Mouse (Mus musculus) neural tube, embryonic 15.5 days (tissue): ENCODE results near the gene Tmem132e. TPM values are rescaled to one million over a fixed set of nuclear protein-coding genes. Genes with fewer than 3 reads are reported as not detected.

Source experiments
- ATAC-seq: fragments of 200-750 bp; cut with Nextera tagmentation; 2 replicates; pipeline ENCODE4 v1.8.0; 2017; ENCODE audit warnings: mild to moderate bottlenecking, moderate TSS enrichment, moderate library complexity; ENCODE audit not compliant: low FRiP score
- H3K27ac ChIP-seq: fragments of 300-500 bp; sonication (generic); replicated peaks from 2 replicates; pipeline ENCODE4 v1.5.1; 2015; ENCODE audit warnings: mild to moderate bottlenecking, inconsistent platforms
- H3K27me3 ChIP-seq: fragments of 300-500 bp; sonication (generic); replicated peaks from 2 replicates; pipeline ENCODE4 v1.6.1; 2015; ENCODE audit warnings: inconsistent platforms
- H3K36me3 ChIP-seq: fragments of 300-500 bp; sonication (generic); 2 replicates; pipeline ENCODE4 v1.6.1; 2015; ENCODE audit warnings: inconsistent platforms
- H3K4me1 ChIP-seq: fragments of 300-500 bp; sonication (generic); 2 replicates; pipeline ENCODE4 v1.6.1; 2015; ENCODE audit warnings: inconsistent platforms
- H3K4me2 ChIP-seq: fragments of 300-500 bp; sonication (generic); 2 replicates; pipeline ENCODE4 v1.6.1; 2015; ENCODE audit warnings: inconsistent platforms, mild to moderate bottlenecking, moderate library complexity
- H3K4me3 ChIP-seq: fragments of 300-500 bp; sonication (generic); replicated peaks from 2 replicates; pipeline ENCODE4 v1.5.1; 2015; ENCODE audit warnings: mild to moderate bottlenecking, inconsistent platforms
- H3K9ac ChIP-seq: fragments of 300-500 bp; sonication (generic); replicated peaks from 2 replicates; pipeline ENCODE4 v1.6.1; 2015; ENCODE audit warnings: mild to moderate bottlenecking, inconsistent platforms
- H3K9me3 ChIP-seq: fragments of 300-500 bp; sonication (generic); replicated peaks from 2 replicates; pipeline ENCODE4 v1.6.1; 2016; ENCODE audit warnings: inconsistent platforms
- WGBS: fragments of 180-500 bp; shearing (Covaris S2); methylation state at CpG from one replicate; pipeline ENCODE4 v1.1.7; 2015; ENCODE audit warnings: mixed read lengths; 5-methylcytosine and 5-hydroxymethylcytosine counted together
- polyA plus RNA-seq: library from polyadenylated mRNA; unstranded; fragments of >200 nt; fragmentation: Nextera tagmentation; extraction: Ambion mirVana; gene quantifications from 2 replicates; pipeline ENCODE4 v1.2.1, GENCODE M21; 2015

Gene Tmem132e
- polyA plus RNA-seq, 1 experiment from 2014 or later, result 5.7 TPM

DNA sequence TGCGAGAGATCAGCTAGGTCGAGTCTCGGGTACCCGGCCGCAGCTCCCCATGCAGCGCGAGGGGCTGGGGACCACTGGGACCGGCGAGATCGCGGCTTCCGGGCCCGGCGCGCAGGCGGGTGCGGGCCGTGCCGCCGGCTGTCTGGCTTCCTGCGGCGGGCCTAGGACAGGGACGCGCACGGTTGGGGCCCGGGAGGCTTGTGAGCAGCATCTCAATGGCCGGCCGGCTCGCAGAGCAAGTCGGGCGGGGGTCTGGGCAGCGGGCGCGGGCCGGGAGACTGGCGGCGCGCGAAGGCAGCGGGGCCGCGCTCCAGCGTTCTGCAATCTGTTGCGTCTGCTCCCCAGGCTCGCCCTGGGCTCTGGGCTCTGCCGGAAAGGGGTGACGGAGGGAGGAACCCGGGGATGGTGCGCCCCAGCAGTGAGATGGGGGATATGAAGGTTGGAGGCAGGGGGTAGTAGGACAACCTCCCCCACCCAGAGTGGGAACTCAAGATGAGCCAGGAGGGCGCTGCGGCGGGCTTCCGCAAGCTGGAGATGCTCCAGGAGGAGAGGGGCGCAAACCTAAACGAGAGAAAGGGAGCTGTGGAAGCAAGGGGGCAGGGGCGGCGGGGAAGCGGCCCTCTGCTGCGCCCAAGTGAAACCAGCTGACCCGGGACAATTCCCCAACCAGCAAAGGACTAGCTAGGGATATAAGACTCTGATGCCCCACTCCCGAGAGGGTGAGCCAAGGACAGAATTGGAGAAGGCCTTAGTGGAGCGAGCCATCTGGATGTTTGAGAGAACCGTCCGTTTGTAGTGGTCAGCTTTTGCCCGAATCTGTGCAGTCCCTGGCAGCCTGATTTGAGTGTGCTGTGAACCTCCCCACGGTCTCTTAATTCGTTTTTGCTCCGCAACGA lies 944 bp downstream of the Tmem132e start:
- H3K4me1 ChIP-seq, result peaks cover 57% of the 10 kb centered on the region
- H3K9me3 ChIP-seq, result no peaks in the 10 kb centered on the region
- peak overlapping the region; percentile 98 for H3K4me2 ChIP-seq
- peak; percentile 22; the same call in 1 of the 2 replicates for ATAC-seq
- peak overlapping the region; percentile 79 for H3K27ac ChIP-seq
- 1% methylated on average over 69 of the region's 69 CpGs for WGBS
- peak overlapping the region; percentile 73 for H3K9ac ChIP-seq
- H3K36me3 ChIP-seq, result no peaks in the 10 kb centered on the region
- peak overlapping the region; percentile 73 for H3K4me3 ChIP-seq
- peaks cover 29% of the 10 kb centered on the region for H3K27me3 ChIP-seq

GRCm38 (mm10) chr11:82392341-82392740 lies 3.6 kb downstream of the Tmem132e start:
- Histone ChIP-seq H3K27ac (0 out of 2 replicates have a peak overlapping the region, but pooled peaks have one; percentile 6), H3K4me1 (peaks cover 50% of the 10 kb centered on the region), H3K4me2 (peak overlapping the region; percentile 98), H3K4me3 (no peak overlapping the region), H3K9ac (no peak overlapping the region), H3K36me3 (no peaks in the 10 kb centered on the region), H3K27me3 (peaks cover 18% of the 10 kb centered on the region; the same call in 1 of the 2 replicates), H3K9me3 (no peaks in the 10 kb centered on the region)
- ATAC-seq, result no peak
- 49% methylated on average over 3 of the region's 3 CpGs for WGBS

- peaks cover 3% of the 10 kb centered on the region; the same call in 1 of the 2 replicates for H3K4me1 ChIP-seq
- ATAC-seq, result no peak
These were observed 10.9 kb downstream of the Tmem132e start for GRCm38 (mm10) chr11:82399621-82400020.

DNA sequence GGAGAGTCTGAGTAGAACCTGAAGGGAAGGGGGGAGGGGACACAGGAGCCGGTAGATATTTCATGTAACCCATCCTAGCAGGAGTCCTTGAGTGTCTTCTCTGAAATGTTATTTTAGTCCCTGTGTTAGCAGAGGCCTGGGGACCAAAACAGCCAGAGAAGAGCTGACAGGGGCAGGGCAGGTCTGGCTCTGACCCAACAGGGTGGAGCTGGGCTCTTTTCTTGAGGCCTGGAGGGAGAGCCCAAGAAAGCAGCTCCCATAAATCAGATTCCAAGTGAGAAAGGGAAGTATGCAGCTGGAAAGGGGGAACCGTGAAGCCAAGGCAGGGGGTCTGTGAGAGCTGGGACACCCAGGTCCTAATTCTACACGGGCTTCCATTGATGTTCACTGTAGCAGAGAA lies 16.9 kb downstream of the Tmem132e start:
- no peak overlapping the region for H3K9ac ChIP-seq
- ATAC-seq, result no peak
- no peaks in the 10 kb centered on the region for H3K27me3 ChIP-seq
- H3K9me3 ChIP-seq, result no peaks in the 10 kb centered on the region
- H3K4me3 ChIP-seq, result no peak overlapping the region
- WGBS, result 14% methylated on average over 3 of the region's 3 CpGs
- no peak overlapping the region for H3K27ac ChIP-seq
- H3K4me2 ChIP-seq, result no peak overlapping the region
- peaks cover 20% of the 10 kb centered on the region for H3K4me1 ChIP-seq
- no peaks in the 10 kb centered on the region for H3K36me3 ChIP-seq

More at GRCm38 (mm10) chr11:82399621-82400020, 10.9 kb downstream of the Tmem132e start:
- Histone ChIP-seq H3K4me3 (no peak overlapping the region), H3K9me3 (no peaks in the 10 kb centered on the region), H3K4me2 (no peak overlapping the region), H3K27ac (no peak overlapping the region), H3K9ac (no peak overlapping the region), H3K36me3 (no peaks in the 10 kb centered on the region), H3K27me3 (0 out of 2 replicates have a peak, but pooled peaks cover 5% of the 10 kb centered on the region)
- 14% methylated on average over 3 of the region's 3 CpGs for WGBS

- H3K36me3 ChIP-seq, result no peaks in the 10 kb centered on the region
- H3K27ac ChIP-seq, result no peak overlapping the region
- H3K9ac ChIP-seq, result no peak overlapping the region
- no peak for ATAC-seq
- no peaks in the 10 kb centered on the region for H3K27me3 ChIP-seq
- no peak overlapping the region for H3K4me2 ChIP-seq
- H3K4me1 ChIP-seq, result peaks cover 17% of the 10 kb centered on the region
- H3K4me3 ChIP-seq, result no peak overlapping the region
- H3K9me3 ChIP-seq, result no peaks in the 10 kb centered on the region
- WGBS, result 22% methylated on average over 11 of the region's 11 CpGs
These were observed 17.9 kb downstream of the Tmem132e start for GRCm38 (mm10) chr11:82406358-82407221.

GRCm38 (mm10) chr11:82412496-82412895 lies 23.8 kb downstream of the Tmem132e start:
- WGBS, result 68% methylated on average over 1 of the region's 1 CpGs
- Histone ChIP-seq H3K27me3 (no peaks in the 10 kb centered on the region), H3K4me2 (no peak overlapping the region), H3K9ac (no peak overlapping the region), H3K9me3 (no peaks in the 10 kb centered on the region), H3K36me3 (no peaks in the 10 kb centered on the region), H3K27ac (no peak overlapping the region), H3K4me3 (no peak overlapping the region), H3K4me1 (peaks cover 17% of the 10 kb centered on the region; the same call in 1 of the 2 replicates)
- no peak for ATAC-seq

GRCm38 (mm10) chr11:82418337-82419041 lies 29.8 kb downstream of the Tmem132e start:
- Histone ChIP-seq H3K9ac (no peak overlapping the region), H3K27me3 (no peaks in the 10 kb centered on the region), H3K4me2 (no peak overlapping the region), H3K9me3 (no peaks in the 10 kb centered on the region), H3K27ac (no peak overlapping the region), H3K4me3 (no peak overlapping the region), H3K36me3 (no peaks in the 10 kb centered on the region), H3K4me1 (peaks cover 28% of the 10 kb centered on the region)
- 24% methylated on average over 8 of the region's 9 CpGs for WGBS
- peak; percentile 56 for ATAC-seq

- Histone ChIP-seq H3K9me3 (no peaks in the 10 kb centered on the region), H3K4me1 (peaks cover 18% of the 10 kb centered on the region; the same call in 1 of the 2 replicates), H3K27ac (no peak overlapping the region), H3K27me3 (no peaks in the 10 kb centered on the region), H3K4me2 (no peak overlapping the region), H3K9ac (no peak overlapping the region), H3K36me3 (no peaks in the 10 kb centered on the region), H3K4me3 (no peak overlapping the region)
- ATAC-seq, result no peak
- 67% methylated on average over 5 of the region's 5 CpGs for WGBS
These were observed 33.2 kb downstream of the Tmem132e start for GRCm38 (mm10) chr11:82421909-82422308.

DNA sequence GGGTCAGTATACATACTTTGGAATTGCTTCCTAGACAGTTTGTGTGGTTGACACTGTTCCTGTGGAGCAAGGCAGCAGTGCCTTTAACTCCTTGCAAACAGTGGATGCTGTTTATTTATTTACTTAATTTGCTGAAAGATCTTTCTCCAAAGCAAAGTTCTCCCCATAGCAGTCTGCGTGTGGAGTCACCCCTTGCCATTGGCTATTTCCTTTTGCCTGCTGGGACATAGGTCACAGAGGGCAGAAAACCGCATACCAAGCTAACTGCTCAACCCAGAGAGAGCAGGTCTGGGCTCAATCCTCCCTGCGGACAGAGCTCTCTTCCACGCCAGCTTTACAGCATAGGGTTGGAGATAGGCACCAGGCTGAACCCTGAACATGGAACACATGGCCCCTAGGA lies 34.8 kb downstream of the Tmem132e start:
- no peak for ATAC-seq
- 41% methylated on average over 4 of the region's 4 CpGs for WGBS
- Histone ChIP-seq H3K9me3 (no peaks in the 10 kb centered on the region), H3K36me3 (no peaks in the 10 kb centered on the region), H3K4me3 (no peak overlapping the region), H3K4me1 (peaks cover 12% of the 10 kb centered on the region; the same call in 1 of the 2 replicates), H3K9ac (no peak overlapping the region), H3K27me3 (no peaks in the 10 kb centered on the region), H3K4me2 (no peak overlapping the region), H3K27ac (no peak overlapping the region)

DNA sequence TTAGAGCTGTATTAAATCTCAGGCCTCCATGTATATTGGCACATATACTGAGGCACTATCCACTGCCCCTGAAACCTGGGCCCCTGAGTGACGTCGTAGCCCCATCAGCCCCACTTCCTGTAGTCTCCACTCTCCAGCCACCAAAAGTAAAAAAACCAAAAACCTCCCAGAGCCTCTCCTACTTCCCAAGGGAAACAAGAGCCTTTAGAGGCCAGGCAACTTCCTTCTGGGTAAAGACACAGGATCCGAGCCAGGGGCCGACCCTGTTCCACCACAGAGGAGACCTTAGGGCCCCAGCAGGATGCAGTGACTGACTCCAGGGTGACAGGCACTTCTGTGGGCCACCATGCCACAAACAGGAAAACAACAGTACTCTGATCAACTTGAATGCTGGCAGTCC lies 40.1 kb downstream of the Tmem132e start:
- Histone ChIP-seq H3K4me1 (0 out of 2 replicates have a peak, but pooled peaks cover 1% of the 10 kb centered on the region), H3K9me3 (no peaks in the 10 kb centered on the region), H3K36me3 (no peaks in the 10 kb centered on the region), H3K9ac (no peak overlapping the region), H3K27ac (no peak overlapping the region), H3K4me3 (no peak overlapping the region), H3K27me3 (peaks cover 21% of the 10 kb centered on the region), H3K4me2 (no peak overlapping the region)
- no peak for ATAC-seq
- WGBS, result 82% methylated on average over 4 of the region's 4 CpGs
